Mouse (Mus musculus): ENCODE results near the gene Slc30a3.
"Not testable (repeated sequence)": the region's sequence is repeated elsewhere in the genome, so short reads cannot be mapped to it uniquely, and the experiment has no call there.

Gene Slc30a3

DNA sequence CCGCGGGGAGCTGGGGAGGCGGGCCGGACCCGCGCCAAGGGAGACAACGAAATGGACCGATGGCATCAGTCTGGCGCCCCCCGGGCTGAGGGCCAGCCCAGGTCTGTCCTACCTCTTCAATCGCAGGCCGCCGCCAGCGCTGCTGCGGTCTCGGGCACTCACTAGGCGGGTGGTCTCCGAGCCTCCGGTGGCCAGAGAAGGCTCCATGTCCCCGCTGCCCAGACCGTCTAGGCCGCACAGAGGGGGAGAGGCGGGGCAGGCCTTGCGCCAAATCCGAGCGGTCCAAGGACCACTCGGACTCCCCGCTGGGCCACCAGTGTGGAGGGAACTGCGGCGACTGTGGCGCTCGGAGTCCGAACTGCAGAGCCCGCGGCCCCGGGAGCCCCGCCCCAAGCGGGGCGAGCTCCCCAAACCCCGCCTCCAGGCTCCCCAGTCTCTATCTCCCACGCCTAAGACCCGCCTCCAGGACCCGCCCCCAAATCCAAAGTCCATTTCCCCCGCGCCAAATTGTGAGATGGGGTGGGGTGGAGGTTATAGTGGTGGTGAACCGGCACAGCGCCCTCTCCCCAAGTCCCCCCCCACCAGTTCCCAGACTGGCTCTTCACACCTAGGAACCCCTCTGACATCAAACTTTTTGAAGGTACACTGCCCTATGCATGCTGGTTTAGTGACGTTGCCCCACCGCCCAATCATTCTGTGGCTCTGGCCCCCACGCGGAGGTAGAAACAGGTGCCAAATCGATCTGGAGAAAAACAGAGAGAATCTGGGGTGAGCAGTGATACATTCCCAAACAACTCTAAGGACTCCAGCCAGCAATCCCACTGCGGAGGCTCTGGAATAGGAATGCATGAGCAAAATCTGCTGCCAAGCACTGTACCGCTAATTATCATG is 14.6 kb downstream of the Slc30a3 start:
- DNase-seq, result no peak

DNA sequence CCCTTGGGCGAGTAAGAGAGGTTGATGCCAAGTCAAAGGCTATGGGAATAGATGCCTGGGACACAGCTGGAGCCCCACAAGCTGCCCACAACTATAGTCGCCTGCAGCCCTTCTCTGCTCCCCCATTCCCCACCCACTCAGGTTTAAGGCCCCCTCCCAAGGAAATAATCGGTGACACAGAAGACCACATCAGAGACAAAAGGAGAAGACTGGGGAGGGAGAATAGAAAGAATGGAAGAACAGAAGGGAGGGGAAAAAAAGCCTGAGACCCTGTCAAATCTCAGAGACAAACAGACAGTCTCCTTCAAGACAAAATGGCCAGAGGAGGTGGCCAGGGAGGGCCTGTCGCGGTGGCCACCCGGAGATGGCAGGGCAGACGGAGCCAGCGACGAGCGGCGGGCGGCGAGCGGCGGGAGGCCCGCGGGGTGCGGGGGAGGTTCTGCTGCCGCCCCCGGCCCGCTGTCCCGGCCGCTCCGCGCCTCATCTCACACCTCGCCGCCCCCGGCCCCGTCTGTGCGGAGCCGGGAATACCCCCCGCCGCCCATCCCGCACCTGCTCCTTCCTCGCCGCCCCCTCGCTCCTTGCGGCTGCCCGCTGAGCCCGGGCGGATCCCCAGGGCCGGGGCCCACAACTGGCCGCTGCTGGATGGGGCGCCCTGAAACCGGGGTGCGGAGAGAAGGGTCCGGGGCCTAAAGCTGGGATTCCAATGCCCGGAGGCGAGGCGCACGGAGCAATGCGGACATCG is 15.6 kb downstream of the Slc30a3 start:
- DNase-seq, result no peak

DNA sequence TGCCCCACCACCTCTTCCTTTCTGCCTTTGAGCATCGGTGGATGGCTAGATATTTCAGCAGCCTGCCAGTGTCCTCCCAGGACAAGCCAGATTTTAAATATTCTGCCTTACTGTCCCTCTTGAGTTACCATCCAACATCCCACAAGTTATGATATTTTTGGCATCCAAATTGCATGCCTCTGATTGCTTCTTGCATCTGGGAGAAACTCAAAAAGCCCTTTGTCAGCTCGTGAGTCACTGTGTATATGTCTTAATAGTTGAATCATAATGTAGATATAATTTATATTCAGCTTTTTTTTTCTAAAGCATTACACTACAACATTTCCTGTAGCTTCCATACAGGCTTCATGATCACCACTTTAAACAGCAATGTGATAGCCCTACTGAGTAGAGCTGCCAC is 20.9 kb downstream of the Slc30a3 start:
- no peak for DNase-seq

DNA sequence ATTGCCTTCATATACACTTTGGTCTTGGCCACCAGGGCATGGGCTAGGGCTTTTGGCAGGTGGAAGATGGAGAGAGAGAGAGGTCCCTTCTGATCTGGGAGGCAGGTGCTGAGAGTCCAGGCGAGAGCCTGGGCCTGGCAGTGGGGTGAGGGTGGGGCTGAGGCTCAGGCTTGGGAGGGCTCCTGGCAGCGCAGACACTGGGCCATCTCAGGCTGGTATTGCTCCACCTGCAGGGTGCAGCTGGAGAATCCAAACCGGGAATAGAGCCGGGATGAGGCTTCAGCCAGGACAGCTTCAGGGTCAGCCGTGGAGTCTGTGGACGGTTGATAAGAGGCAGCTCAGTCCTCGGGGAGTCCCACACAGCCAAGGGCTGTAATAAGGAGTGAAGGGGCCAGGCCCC is 21.4 kb downstream of the Slc30a3 start:
- no peak for DNase-seq

DNA sequence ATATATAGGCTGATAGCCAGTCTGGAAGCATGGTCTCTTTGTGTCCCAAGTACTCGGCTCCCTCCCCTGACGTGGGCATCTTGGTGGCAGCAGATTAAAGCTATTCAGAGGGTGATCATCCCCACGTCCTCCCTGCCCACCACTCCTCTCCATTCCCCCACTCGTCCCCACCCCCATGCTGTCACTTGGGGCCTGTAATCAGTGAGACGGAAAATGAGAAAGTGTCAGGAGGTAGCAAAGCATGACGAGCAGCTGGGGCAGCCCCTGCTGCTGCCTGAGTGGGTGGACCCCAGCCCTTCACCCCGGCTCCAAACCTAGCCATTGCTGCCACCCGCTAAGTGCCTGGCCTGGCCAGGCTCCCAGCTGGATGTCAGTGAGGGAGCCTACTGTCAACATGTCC is 24.1 kb downstream of the Slc30a3 start:
- DNase-seq, result no peak

DNA sequence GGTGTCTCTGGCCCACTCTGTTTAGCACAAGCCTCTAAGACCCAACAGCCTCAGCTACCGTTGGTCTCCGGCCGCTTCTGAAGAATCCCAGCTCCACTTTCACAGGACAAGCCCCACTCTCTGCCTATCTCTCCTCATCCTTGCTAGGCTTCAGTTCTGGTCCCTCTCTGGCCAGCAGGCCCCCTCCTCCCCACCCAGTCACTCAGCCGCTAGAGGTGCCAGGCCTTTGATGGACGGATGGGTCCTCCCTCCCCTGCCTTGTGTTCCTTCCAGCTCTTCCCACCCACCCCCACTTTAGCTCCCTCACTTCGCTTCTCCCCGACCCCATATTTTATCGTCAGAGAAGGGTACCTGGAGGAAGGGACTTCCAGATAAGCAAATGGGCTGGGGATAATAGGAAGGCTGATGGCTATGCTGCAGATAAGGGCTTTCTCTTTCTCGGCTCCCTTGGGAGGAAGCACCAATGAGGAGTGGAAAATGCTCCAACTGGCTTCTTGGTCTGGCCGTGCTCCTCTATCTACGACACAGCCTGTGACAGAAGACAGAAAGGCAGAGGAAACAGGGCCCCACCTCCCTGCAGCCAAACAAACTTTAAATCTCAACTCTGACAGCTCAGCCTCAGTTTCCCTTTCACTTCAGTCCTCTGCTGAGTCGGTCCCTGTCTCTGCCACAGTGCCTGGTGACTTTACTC is 25.0 kb downstream of the Slc30a3 start:
- no peak for DNase-seq

DNA sequence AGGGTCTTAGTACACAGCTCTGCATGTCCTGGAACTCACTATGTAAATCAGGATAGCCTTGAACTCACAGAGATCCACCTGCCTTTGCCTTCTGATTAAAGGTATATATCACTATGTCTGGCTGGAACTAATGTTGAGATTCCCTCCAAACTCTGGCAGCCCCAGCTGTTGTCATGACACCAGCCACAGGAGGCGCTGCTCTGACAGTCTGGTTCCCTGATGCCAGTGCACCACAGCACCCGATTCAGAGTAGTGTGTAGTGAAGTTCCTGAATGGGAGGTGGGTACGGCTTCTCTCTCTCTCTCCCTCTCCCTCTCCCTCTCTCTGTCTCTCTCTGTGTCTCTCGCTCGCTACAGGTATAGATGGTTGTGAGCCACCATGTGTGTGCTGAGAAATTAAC is 25.7 kb downstream of the Slc30a3 start:
- DNase-seq, result peak; percentile 21 to 42

DNA sequence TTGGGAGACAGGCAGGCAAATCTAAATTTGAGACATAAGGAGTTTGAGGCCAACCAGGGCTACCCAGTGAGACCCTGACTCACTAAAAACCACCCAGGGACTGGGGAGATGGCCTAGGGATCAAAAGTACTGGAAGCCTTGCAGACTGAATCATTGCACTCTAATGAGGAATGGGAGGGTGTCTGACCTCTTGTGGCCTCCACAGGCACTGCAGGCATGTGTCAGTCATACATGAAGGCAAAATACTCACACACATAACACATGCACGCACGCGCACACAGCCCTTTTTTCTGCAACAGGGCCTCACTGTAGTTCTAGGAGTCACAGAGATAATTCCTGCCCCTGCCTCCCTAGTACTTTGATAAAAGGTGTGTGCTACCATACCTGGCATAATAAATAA is 26.7 kb downstream of the Slc30a3 start:
- peak; percentile 28 to 33 for DNase-seq

DNA sequence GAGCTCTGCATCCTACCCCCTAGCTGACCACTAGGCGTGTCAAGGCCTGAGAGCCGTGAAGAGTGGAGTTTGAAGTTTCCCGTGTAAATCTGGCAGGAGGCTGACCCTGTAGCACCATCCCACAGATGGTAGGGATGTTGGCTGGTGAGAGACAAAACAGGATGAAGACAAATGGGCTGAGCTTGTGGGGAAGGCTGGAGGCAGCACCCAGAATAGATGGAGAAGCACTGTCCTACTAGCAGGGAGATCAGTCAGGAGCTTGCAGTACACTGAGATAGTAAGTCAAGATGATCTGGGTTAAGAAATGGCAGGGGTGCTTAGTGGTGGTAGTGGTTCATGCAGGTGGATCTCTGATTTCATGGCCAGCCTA is 27.3 kb downstream of the Slc30a3 start:
- no peak for DNase-seq

DNA sequence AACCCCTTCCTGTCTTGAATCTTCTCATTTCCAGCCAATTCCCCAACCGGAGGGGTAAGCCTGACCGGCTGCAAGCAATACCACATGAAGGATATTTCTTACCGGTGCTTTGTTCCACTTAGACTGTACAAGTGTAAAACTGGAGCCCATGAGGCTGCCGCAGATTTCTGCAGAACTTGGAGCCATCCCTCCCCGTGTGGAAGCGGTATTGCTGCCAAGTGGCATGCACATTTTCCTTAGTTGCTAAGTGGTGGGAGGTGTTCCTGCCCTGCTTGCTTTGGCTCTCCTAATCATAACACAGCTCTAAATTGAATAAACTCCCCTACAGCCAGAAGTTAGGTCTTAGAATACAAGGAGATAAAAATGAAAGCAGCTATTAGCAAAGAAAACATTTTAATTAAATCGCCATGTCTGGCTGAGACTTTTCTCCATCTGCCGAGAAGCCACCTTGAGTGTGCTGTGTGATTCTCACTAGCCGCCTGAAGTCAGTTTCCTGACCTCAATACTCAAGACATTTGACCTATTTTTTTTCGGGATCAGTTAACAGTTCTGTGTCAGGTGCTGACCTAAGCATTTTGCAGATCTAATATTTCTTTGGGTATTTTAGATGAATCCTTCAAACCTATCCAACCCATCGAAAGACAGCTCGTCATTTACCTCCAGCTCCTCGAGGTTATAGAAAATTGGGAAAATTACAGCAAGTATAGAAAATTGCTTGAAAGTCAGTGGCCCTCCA is 27.8 kb downstream of the Slc30a3 start:
- peak in 1 of 2 experiments; percentile 9 for DNase-seq

DNA sequence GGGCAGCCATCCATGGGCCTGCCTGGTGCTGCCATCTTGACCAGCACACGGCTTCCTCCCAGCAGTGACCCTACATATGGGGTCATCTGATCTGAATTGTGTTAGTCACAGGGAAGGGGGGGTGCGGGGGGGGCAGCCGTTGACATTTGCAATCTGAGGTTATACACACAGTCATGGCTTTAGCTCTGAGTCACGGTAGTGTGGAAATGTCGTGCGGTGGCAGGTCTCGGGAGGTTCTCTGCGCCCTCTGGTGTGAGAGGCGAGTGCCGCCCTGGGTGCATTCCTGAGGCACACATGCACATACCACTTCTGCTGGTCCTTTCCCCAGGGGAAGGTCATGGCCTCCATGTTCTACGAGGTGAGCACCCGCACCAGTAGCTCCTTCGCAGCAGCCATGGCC is 31.7 kb downstream of the Slc30a3 start:
- DNase-seq, result no peak

DNA sequence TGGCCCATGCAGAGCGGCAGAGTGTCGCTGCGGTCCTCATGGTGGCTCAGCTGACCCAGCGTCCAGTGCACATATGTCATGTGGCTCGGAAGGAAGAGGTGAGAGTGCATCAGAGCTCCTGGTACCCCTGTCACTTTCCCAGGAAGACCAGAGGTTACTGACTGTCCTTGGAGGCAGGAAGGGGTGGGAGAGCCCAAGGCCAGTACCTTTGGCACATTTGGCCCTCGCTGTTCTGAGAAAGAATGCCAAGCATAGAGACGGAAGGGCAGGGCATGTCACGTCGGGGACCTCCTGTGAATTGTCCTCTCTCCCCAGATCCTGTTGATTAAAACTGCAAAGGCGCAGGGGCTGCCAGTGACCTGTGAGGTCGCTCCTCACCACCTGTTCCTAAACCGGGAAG is 34.9 kb downstream of the Slc30a3 start:
- no peak for DNase-seq

DNA sequence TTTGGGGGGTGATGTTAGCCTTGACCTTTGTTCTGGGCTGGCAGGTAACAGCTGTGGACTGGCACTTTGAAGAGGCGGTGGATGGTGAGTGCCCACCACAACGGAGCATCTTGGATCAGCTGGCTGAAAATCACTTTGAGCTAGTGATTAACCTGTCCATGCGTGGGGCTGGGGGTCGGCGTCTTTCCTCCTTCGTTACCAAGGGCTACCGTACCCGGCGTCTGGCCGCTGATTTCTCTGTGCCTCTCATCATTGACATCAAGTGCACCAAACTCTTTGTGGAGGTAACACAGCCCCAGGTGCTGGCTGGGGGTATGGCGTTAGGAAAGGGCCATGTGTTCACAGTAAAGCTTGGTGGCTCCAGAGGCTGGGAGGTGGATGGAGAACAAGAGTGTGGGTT is 36.2 kb downstream of the Slc30a3 start:
- DNase-seq, result no peak

DNA sequence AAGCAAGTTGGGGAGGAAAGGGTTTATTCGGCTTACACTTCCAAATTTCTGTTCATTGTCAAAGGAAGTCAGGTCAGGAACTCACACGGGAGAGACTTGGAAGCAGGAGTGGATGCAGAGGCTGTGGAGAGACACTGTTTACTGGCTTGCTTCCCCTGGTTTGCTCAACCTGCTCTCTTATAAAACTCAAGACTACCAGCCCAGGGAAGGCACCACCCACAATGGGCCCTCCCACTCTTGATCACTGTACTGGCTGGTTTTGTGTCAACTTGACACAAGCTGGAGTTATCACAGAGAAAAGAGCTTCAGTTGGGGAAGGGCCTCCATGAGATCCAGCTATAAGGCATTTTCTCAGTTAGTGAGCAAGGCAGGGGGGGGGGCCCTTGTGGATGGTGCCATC is 37.0 kb downstream of the Slc30a3 start:
- no peak for DNase-seq

DNA sequence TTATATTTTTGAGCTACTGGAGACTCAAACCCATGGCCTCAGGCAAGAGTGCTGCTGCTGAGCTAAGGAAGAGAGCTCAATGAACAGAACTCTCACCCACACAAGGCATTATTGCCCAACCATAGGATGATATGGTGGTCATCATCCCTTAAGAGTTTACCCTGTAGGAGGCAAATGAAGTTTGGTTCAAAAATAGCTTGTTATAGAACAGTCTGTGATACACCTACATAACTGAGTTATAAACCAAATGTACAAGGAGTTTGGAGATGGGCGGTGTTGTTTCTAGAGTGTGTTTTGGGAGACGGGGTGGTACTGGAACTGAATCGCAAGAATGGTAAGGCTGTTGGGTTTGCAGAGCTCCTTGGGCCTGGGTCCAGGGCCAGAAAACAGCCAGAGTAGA is 38.2 kb downstream of the Slc30a3 start:
- no peak for DNase-seq

DNA sequence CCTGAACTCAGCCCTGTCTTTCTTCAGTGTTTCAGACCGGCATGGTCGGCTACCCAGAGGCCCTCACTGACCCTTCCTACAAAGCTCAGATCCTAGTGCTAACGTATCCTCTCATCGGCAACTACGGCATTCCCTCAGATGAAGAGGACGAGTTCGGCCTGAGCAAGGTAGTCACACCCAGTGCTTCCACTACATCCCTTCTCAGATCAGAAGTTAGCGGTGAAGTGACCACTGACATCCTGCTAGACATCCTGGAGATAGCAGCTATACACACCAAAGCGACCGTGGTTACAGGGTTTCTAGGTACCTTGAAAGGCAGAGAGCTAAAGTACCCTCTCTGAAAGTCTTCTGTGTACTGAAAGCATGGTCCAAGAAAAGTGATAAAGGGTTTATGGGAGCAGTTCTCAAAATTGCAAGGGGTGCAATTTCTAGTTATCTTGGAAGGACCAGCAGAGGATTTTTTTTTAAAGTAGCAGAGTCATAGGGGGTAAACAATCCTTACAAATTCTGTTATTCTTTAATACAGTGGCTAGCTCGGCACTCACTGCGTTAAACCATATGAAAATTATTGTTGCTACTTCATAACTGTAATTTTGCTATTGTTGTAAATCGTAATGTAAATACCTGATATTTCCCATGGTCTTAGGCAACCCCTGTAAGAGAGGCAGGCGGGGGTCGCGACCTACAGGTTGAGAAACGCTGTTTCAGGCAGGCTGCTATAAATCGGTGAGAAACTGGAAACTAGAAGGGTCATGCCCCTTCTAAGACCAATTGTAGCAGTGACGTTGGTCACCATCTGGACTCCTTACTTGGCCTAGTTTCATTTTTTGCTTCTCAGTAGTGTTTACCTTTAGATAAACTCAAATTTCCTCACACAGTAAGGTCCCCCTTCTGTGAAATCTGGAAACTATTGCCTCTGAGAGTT is 52.6 kb downstream of the Slc30a3 start:
- DNase-seq, result no peak

DNA sequence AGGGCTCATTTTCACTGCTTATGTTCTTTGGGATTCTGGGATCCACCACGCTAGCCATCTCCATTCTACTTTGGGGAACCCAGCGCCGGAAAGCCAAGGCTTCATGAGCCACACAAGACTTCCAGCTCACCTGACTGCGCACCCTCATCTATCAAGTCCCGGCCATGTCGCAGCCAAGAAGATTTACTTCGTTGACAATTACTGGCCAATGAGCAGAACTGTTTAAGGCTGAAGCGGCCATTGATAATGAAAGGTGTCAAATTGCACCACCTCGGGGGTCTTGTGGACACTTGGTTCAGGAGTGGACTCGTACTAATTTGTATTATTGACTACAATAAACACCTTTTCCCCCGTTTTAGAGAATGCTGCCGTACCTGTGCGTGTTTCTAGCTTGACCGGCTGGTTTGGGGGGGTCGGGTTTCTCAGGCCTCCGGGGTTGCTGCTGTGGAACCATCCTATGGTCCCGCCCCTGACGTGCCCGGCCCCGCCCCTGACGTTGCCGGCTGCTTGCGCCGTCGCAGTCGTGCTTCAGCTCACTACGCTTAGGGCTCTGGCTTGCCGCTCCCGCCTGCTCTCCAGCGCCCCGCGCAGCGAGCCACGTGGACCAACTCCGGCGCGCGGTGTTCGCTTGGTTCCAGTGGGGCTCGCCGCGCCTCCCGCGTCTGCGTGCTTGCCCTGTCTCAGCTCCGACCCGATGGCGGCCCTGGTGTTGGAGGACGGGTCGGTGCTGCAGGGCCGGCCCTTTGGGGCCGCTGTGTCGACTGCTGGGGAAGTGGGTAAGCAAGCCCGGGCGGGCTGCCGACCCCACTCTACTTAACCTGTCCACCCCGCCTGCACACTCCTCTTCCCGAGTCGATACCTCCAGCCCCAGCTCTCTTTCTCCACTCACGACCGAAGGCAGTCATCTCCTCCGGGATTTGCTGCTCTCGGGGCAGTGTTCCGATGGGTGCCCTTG is 53.5 kb downstream of the Slc30a3 start, which contains the start of gene Cad:
TSS of gene Cad (plus strand) at position 520 of the 955 bp plus-strand sequence.
- DNase-seq, result peak; percentile 91 to 95

DNA sequence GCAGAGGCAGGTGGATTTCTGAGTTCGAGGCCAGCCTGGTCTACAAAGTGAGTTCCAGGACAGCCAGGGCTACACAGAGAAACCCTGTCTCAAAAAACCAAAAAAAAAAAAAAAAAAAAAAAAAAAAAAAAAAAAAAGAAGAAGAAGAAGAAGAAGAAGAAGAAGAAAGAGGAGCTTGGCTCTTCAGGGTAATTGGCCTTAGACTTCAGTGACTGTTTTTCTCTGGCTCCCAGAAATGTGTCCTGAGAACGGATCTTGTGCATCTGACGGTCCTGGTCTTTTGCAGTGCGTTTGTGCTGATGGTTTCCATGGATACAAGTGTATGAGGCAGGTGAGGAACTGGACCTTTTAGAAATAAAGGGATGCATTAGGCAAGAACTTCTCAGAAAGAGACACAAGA is 54.3 kb downstream of the Slc30a3 start:
- not testable (repeated sequence) for DNase-seq

DNA sequence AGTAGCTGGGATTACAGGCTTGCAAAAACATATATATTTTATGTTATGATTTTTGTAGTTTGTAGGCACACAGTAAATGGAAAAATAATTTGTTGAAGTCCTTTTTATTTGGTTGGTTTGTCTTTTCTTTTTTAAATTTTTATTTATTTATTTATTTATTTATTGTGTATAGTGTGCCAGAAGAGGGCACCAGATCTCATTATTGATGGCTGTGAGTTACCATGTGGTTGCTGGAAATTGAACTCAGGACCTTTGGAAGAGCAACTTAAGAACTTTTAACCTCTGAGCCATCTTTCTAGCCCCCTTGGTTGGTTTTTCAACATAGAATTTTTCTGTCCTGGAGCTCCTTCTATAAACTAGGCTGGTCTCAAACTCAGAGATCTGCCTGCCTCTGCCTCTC is 57.6 kb downstream of the Slc30a3 start:
- DNase-seq, result no peak
